Mouse (Mus musculus) cortical plate, adult 2 months (tissue): Measurements from ENCODE around the gene Gli1.

ENCODE experiments used
- CTCF ChIP-seq: fragments of 200-500 bp; IDR thresholded peaks from 2 replicates; pipeline ENCODE4 v1.5.1; 2011; ENCODE audit warnings: mild to moderate bottlenecking, control low read depth, low read length; ENCODE audit not compliant: insufficient read depth; ENCODE audit errors: extremely low read depth
- POLR2A ChIP-seq: fragments of 200-500 bp; IDR thresholded peaks from 2 replicates; pipeline ENCODE4 v1.6.1; 2011; ENCODE audit warnings: mild to moderate bottlenecking, low read length, control low read depth; ENCODE audit not compliant: insufficient read depth; ENCODE audit errors: extremely low read depth

DNA sequence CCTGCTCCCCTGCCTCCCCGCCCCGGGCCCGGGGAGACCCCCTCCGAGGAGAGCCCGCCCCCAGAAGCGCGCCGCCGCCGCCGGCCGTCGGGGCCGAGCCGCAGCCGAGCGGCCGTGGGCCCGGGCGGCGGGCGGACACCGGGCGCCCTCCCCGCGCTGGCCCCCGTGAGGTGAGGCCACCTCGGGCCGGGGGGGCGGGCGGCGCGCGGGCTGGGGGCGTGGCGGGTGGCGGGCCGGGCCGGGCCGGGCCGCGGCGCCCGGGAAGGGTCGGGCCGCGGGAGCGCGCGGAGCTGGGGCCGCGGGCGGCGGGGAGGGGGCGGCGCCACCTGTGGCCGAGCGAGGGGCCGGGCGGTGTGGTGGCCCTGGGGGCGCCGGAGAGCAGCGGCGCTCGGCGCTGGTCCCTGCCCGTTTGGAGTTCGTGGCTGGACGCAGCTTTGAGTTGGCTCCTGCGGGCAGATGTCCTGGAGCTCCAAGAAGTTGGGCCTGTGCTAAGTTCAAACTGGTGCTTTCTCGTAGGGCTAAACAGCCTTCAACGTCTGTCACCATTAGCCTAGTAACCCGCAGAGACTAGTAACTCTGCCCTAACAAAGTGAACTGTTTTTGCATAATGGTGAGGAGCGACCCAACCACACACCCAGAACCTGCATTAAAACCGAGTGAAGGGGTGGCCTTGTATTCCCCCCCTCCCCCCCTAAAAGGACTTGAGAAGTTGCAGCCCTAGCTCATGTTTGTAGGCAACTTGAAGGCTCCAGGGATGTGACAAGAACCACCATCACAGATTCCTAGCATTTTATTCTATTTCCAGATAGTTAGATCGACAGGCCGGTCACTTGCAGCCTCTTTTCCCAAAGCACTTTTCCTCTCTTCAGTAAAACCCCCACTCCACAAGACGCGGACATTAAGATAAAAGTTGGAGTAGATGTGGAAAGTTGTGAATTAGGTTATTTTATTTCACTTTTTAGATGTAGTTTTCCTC lies 39.3 kb upstream of the Gli1 start:
- no peak for TF ChIP-seq CTCF
- TF ChIP-seq POLR2A, result no peak
